Mouse (Mus musculus): Measurements from ENCODE around the gene Lpp. TPM values are rescaled to one million over a fixed set of nuclear protein-coding genes. Genes with fewer than 3 reads are reported as not detected.
A peak's percentile ranks its signal among the peaks of the same experiment; 100 is the strongest.

Gene Lpp
- total and polyA plus RNA-seq, 2 experiments from 2014 or later = 8.4 to 13.1 TPM

- H3K9ac ChIP-seq (replicated peaks; ENCODE audit: low read length) = no peak overlapping the region
- no peaks in the 10 kb centered on the region for H3K36me3 ChIP-seq (ENCODE audit: insufficient read depth, low read length)
- DNase-seq (ENCODE audit: low spot score) = no peak
- H3K27ac ChIP-seq = no peak overlapping the region
- H3K4me1 ChIP-seq (ENCODE audit: insufficient read depth, low read length) = peaks cover 15% of the 10 kb centered on the region
- ATAC-seq = no peak
- TF ChIP-seq CTCF (IDR thresholded peaks at IDR 0.05; ENCODE audit: low read depth) = no peak
- H3K9me3 ChIP-seq (ENCODE audit: low read length) = no peaks in the 10 kb centered on the region
- 100% methylated on average over 1 of the region's 1 CpGs for WGBS
- H3K4me3 ChIP-seq (ENCODE audit: low read length) = no peak overlapping the region
- H3K4me2 ChIP-seq (ENCODE audit: low read depth, low read length) = no peak overlapping the region
- no peaks in the 10 kb centered on the region for H3K27me3 ChIP-seq (ENCODE audit: insufficient read depth, low read length)
Measured at GRCm38 (mm10) chr16:24431808-24432207, 38.5 kb downstream of the Lpp start.

DNA sequence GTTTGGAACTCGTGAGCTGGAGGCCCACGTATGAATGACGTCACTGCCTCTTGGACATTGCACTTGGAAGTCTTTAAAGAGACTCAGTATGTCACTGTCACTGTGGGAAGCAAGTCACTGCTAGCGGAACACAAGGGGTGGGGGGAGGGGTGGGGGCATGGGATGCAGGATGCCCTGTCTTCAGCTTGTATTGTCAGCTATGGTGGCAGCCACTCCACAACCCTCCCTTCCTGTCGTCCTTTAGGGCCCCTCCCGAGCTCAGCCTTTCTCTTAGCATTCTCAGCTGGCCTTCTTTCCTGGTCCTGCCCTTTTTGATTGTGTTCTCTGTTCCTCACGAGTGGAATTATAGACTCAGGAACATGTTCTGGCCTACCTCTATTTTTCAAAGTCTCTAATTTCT is 40.3 kb downstream of the Lpp start:
- WGBS = 27% methylated on average over 7 of the region's 7 CpGs
- Histone ChIP-seq H3K4me3 (ENCODE audit: low read length) (no peak overlapping the region), H3K27me3 (ENCODE audit: insufficient read depth, low read length) (no peaks in the 10 kb centered on the region), H3K27ac (no peak overlapping the region), H3K9ac (replicated peaks; ENCODE audit: low read length) (no peak overlapping the region), H3K4me2 (ENCODE audit: low read depth, low read length) (no peak overlapping the region), H3K36me3 (ENCODE audit: insufficient read depth, low read length) (no peaks in the 10 kb centered on the region), H3K9me3 (ENCODE audit: low read length) (no peaks in the 10 kb centered on the region), H3K4me1 (ENCODE audit: insufficient read depth, low read length) (peaks cover 19% of the 10 kb centered on the region)
- ATAC-seq (no peak), DNase-seq (ENCODE audit: low spot score) (no peak)
- TF ChIP-seq CTCF (IDR thresholded peaks at IDR 0.05; ENCODE audit: low read depth) = no peak

GRCm38 (mm10) chr16:24434026-24434425 is 40.7 kb downstream of the Lpp start:
- Histone ChIP-seq H3K4me1 (ENCODE audit: insufficient read depth, low read length) (peaks cover 19% of the 10 kb centered on the region), H3K36me3 (ENCODE audit: insufficient read depth, low read length) (no peaks in the 10 kb centered on the region), H3K4me3 (ENCODE audit: low read length) (no peak overlapping the region), H3K27me3 (ENCODE audit: insufficient read depth, low read length) (no peaks in the 10 kb centered on the region), H3K9me3 (ENCODE audit: low read length) (no peaks in the 10 kb centered on the region), H3K4me2 (ENCODE audit: low read depth, low read length) (no peak overlapping the region), H3K27ac (peak overlapping the region; percentile 61; the same call in 1 of the 2 replicates), H3K9ac (replicated peaks; ENCODE audit: low read length) (no peak overlapping the region)
- 79% methylated on average over 7 of the region's 7 CpGs for WGBS
- DNase-seq (ENCODE audit: low spot score) = no peak
- ATAC-seq = peak; percentile 5; the same call in 1 of the 2 replicates
- TF ChIP-seq CTCF (IDR thresholded peaks at IDR 0.05; ENCODE audit: low read depth) = no peak

DNA sequence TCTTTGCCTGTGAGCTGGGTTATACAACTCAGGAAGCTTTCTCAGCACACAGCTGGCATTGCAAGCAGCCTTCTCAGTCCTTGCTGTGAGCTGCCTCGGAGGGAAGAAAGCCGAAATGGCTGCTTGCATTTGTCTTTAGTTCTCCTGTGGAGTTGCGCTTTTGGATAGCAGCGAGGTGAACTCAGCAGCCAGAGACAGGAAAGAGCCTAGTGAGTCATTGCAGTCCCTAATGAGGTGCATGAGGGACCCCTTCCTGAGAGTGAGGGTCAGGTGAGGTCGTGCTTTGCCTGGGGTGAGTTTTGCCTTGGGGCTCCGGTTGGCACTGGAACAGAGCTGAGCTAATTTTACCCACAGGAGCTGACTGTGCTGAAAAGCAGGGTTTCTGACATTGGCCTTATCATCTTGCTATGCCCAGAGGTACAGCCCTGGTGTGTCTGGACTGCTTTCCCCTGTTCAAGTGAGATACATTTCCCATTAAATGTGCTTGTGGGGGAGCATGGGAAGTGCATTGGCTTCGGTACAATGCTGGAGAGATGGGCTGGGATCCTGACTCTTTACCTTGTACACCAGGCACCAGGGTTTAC is 41.3 kb downstream of the Lpp start:
- peaks cover 19% of the 10 kb centered on the region for H3K4me1 ChIP-seq (ENCODE audit: insufficient read depth, low read length)
- 32% methylated on average over 7 of the region's 7 CpGs for WGBS
- no peaks in the 10 kb centered on the region for H3K9me3 ChIP-seq (ENCODE audit: low read length)
- DNase-seq (ENCODE audit: low spot score) = peak; percentile 40
- no peaks in the 10 kb centered on the region for H3K36me3 ChIP-seq (ENCODE audit: insufficient read depth, low read length)
- no peak for TF ChIP-seq CTCF (IDR thresholded peaks at IDR 0.05; ENCODE audit: low read depth)
- H3K27me3 ChIP-seq (ENCODE audit: insufficient read depth, low read length) = no peaks in the 10 kb centered on the region
- no peak overlapping the region for H3K9ac ChIP-seq (replicated peaks; ENCODE audit: low read length)
- no peak overlapping the region for H3K4me3 ChIP-seq (ENCODE audit: low read length)
- peak; percentile 42; the same call in 1 of the 2 replicates for ATAC-seq
- no peak overlapping the region for H3K4me2 ChIP-seq (ENCODE audit: low read depth, low read length)
- peak overlapping the region; percentile 61 for H3K27ac ChIP-seq

DNA sequence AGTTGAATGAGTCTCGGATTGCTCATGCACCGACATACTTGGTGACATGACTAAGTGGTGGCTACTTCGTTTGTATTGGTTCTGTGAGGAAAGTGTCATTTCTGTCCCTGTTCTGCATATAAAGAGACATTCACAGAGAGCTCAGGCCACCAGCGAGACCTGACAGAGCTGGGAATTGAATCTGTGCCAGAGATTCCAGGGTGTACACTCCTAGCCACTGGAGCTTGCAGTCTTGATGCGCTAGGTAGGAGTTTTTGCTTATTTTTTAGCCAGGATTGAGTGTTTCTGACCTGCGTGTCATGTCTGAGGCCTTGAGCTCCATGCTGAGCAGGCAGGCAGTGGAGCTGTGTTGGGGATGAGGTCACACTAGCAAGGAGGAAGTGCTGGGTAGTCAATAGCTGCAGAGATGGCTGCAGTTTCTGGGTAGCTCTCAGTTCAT is 41.8 kb downstream of the Lpp start:
- DNase-seq (ENCODE audit: low spot score) (peak; percentile 47), ATAC-seq (peak; percentile 19; the same call in 1 of the 2 replicates)
- no peak overlapping the region for H3K4me3 ChIP-seq (ENCODE audit: low read length)
- no peak for TF ChIP-seq CTCF (IDR thresholded peaks at IDR 0.05; ENCODE audit: low read depth)
- H3K4me2 ChIP-seq (ENCODE audit: low read depth, low read length) = no peak overlapping the region
- H3K9ac ChIP-seq (replicated peaks; ENCODE audit: low read length) = no peak overlapping the region
- H3K4me1 ChIP-seq (ENCODE audit: insufficient read depth, low read length) = peaks cover 16% of the 10 kb centered on the region
- WGBS = 44% methylated on average over 6 of the region's 6 CpGs
- H3K27me3 ChIP-seq (ENCODE audit: insufficient read depth, low read length) = no peaks in the 10 kb centered on the region
- peak overlapping the region; percentile 61; the same call in 1 of the 2 replicates for H3K27ac ChIP-seq
- no peaks in the 10 kb centered on the region for H3K36me3 ChIP-seq (ENCODE audit: insufficient read depth, low read length)
- no peaks in the 10 kb centered on the region for H3K9me3 ChIP-seq (ENCODE audit: low read length)

GRCm38 (mm10) chr16:24438438-24438837 is 45.1 kb downstream of the Lpp start:
- Histone ChIP-seq H3K4me1 (ENCODE audit: insufficient read depth, low read length) (peaks cover 16% of the 10 kb centered on the region), H3K27ac (no peak overlapping the region), H3K36me3 (ENCODE audit: insufficient read depth, low read length) (no peaks in the 10 kb centered on the region), H3K4me2 (ENCODE audit: low read depth, low read length) (no peak overlapping the region), H3K4me3 (ENCODE audit: low read length) (no peak overlapping the region), H3K27me3 (ENCODE audit: insufficient read depth, low read length) (no peaks in the 10 kb centered on the region), H3K9me3 (ENCODE audit: low read length) (no peaks in the 10 kb centered on the region), H3K9ac (replicated peaks; ENCODE audit: low read length) (no peak overlapping the region)
- no peak for TF ChIP-seq CTCF (IDR thresholded peaks at IDR 0.05; ENCODE audit: low read depth)
- WGBS = 78% methylated on average over 4 of the region's 4 CpGs
- ATAC-seq = no peak
- DNase-seq (ENCODE audit: low spot score) = no peak

- no peak overlapping the region for H3K4me3 ChIP-seq (ENCODE audit: low read length)
- peaks cover 3% of the 10 kb centered on the region; the same call in 1 of the 2 replicates for H3K4me1 ChIP-seq (ENCODE audit: insufficient read depth, low read length)
- H3K27me3 ChIP-seq (ENCODE audit: insufficient read depth, low read length) = no peaks in the 10 kb centered on the region
- no peak for ATAC-seq
- DNase-seq (ENCODE audit: low spot score) = no peak
- TF ChIP-seq CTCF (IDR thresholded peaks at IDR 0.05; ENCODE audit: low read depth) = no peak
- H3K36me3 ChIP-seq (ENCODE audit: insufficient read depth, low read length) = no peaks in the 10 kb centered on the region
- H3K9ac ChIP-seq (replicated peaks; ENCODE audit: low read length) = no peak overlapping the region
- H3K27ac ChIP-seq = no peak overlapping the region
- H3K9me3 ChIP-seq (ENCODE audit: low read length) = no peaks in the 10 kb centered on the region
- no peak overlapping the region for H3K4me2 ChIP-seq (ENCODE audit: low read depth, low read length)
- whole genome bisulfite sequencing = 20% methylated on average over 1 of the region's 1 CpGs
Measured at GRCm38 (mm10) chr16:24441338-24441737, 48.0 kb downstream of the Lpp start.

All from hindbrain, postnatal 0 days (tissue).